Mouse (Mus musculus) midbrain, embryonic 16.5 days (tissue): Measurements from ENCODE around the gene Pigb. TPM values are rescaled to one million over a fixed set of nuclear protein-coding genes. Genes with fewer than 3 reads are reported as not detected.

Experiments used
- ATAC-seq: fragments of 200-750 bp; cut with Nextera tagmentation; 2 replicates; pipeline ENCODE4 v1.8.0; 2017; ENCODE audit warnings: moderate TSS enrichment
- H3K27ac ChIP-seq: fragments of 300-500 bp; sonication (generic); 2 replicates; pipeline ENCODE4 v1.5.1; 2014; ENCODE audit warnings: mild to moderate bottlenecking, low read length, mixed read lengths
- H3K27me3 ChIP-seq: fragments of 300-500 bp; sonication (generic); 2 replicates; pipeline ENCODE4 v1.6.1; 2014; ENCODE audit warnings: low read depth, low read length, mixed read lengths; ENCODE audit not compliant: control insufficient read depth, insufficient read depth
- H3K36me3 ChIP-seq: fragments of 300-500 bp; sonication (generic); 2 replicates; pipeline ENCODE4 v1.6.1; 2014; ENCODE audit warnings: mild to moderate bottlenecking, low read length, moderate library complexity, mixed read lengths; ENCODE audit not compliant: control insufficient read depth, insufficient read depth
- H3K4me1 ChIP-seq: fragments of 300-500 bp; sonication (generic); 2 replicates; pipeline ENCODE4 v1.6.1; 2014; ENCODE audit warnings: mild to moderate bottlenecking, low read length, mixed read lengths; ENCODE audit not compliant: control insufficient read depth, insufficient read depth
- H3K4me2 ChIP-seq: fragments of 300-500 bp; sonication (generic); 2 replicates; pipeline ENCODE4 v1.6.1; 2014; ENCODE audit warnings: mild to moderate bottlenecking, low read length, mixed read lengths
- H3K4me3 ChIP-seq: fragments of 300-500 bp; sonication (generic); 2 replicates; pipeline ENCODE4 v1.5.1; 2014; ENCODE audit warnings: low read depth, mild to moderate bottlenecking, low read length, moderate library complexity, mixed read lengths
- H3K9ac ChIP-seq: fragments of 300-500 bp; sonication (generic); 2 replicates; pipeline ENCODE4 v1.6.1; 2014; ENCODE audit warnings: low read depth, low read length, mixed read lengths
- H3K9me3 ChIP-seq: fragments of 300-500 bp; sonication (generic); replicated peaks from 2 replicates; pipeline ENCODE4 v1.6.1; 2014; ENCODE audit warnings: mild to moderate bottlenecking, low read length, mixed read lengths; ENCODE audit not compliant: control insufficient read depth, poor library complexity, severe bottlenecking
- WGBS: fragments of 180-500 bp; shearing (Covaris S2); extraction: QIAGEN DNeasy Blood & Tissue Kit; methylation state at CpG from one replicate; pipeline ENCODE4 v1.1.7; 2014; 5-methylcytosine and 5-hydroxymethylcytosine counted together
- polyA plus RNA-seq: library from polyadenylated mRNA; unstranded; fragments of >200 nt; fragmentation: Nextera tagmentation; extraction: Ambion mirVana; gene quantifications from 2 replicates; pipeline ENCODE4 v1.2.1, GENCODE M21; 2015

Gene Pigb
- polyA plus RNA-seq, 1 experiment from 2014 or later: 18.6 TPM

- Histone ChIP-seq H3K27ac (no peak overlapping the region), H3K27me3 (no peaks in the 10 kb centered on the region), H3K9ac (no peak overlapping the region), H3K4me1 (no peaks in the 10 kb centered on the region), H3K4me3 (no peak overlapping the region), H3K4me2 (no peak overlapping the region), H3K9me3 (no peaks in the 10 kb centered on the region), H3K36me3 (peaks cover 12% of the 10 kb centered on the region)
- 77% methylated on average over 4 of the region's 4 CpGs for WGBS
- no peak for ATAC-seq
Measured at GRCm38 (mm10) chr9:73031421-73031820, 8.8 kb downstream of the Pigb start.

- Histone ChIP-seq H3K9ac (no peak overlapping the region), H3K4me2 (no peak overlapping the region), H3K9me3 (no peaks in the 10 kb centered on the region), H3K27me3 (no peaks in the 10 kb centered on the region), H3K4me3 (no peak overlapping the region), H3K27ac (no peak overlapping the region), H3K36me3 (peaks cover 12% of the 10 kb centered on the region), H3K4me1 (no peaks in the 10 kb centered on the region)
- no peak for ATAC-seq
- WGBS: 92% methylated on average over 1 of the region's 1 CpGs
Measured at GRCm38 (mm10) chr9:73030443-73030842, 9.7 kb downstream of the Pigb start.

- Histone ChIP-seq H3K36me3 (peaks cover 9% of the 10 kb centered on the region; the same call in 1 of the 2 replicates), H3K9ac (no peak overlapping the region), H3K4me3 (no peak overlapping the region), H3K27ac (no peak overlapping the region), H3K9me3 (no peaks in the 10 kb centered on the region), H3K27me3 (no peaks in the 10 kb centered on the region), H3K4me1 (no peaks in the 10 kb centered on the region), H3K4me2 (no peak overlapping the region; the same call in 1 of the 2 replicates)
- WGBS: 18% methylated on average over 17 of the region's 17 CpGs
- peak; percentile 62 for ATAC-seq
Measured at GRCm38 (mm10) chr9:73025818-73026636, 14.2 kb downstream of the Pigb start.

GRCm38 (mm10) chr9:73020566-73021097 lies 19.5 kb downstream of the Pigb start:
- H3K36me3 ChIP-seq: peaks cover 30% of the 10 kb centered on the region
- no peak overlapping the region for H3K27ac ChIP-seq
- 93% methylated on average over 5 of the region's 5 CpGs for WGBS

GRCm38 (mm10) chr9:73019841-73020240 lies 20.3 kb downstream of the Pigb start:
- no peak overlapping the region for H3K4me2 ChIP-seq
- H3K36me3 ChIP-seq: peaks cover 35% of the 10 kb centered on the region
- H3K4me3 ChIP-seq: no peak overlapping the region
- no peaks in the 10 kb centered on the region for H3K4me1 ChIP-seq
- H3K9ac ChIP-seq: no peak overlapping the region
- no peak overlapping the region for H3K27ac ChIP-seq
- no peak for ATAC-seq
- no peaks in the 10 kb centered on the region for H3K9me3 ChIP-seq
- 92% methylated on average over 10 of the region's 10 CpGs for WGBS
- H3K27me3 ChIP-seq: no peaks in the 10 kb centered on the region

More at GRCm38 (mm10) chr9:73020566-73021097, 19.5 kb downstream of the Pigb start:
- no peak for ATAC-seq
- Histone ChIP-seq H3K4me2 (no peak overlapping the region), H3K27me3 (no peaks in the 10 kb centered on the region), H3K4me3 (no peak overlapping the region), H3K9me3 (no peaks in the 10 kb centered on the region), H3K9ac (no peak overlapping the region), H3K4me1 (no peaks in the 10 kb centered on the region)

GRCm38 (mm10) chr9:73014724-73015123 lies 25.5 kb downstream of the Pigb start:
- Histone ChIP-seq H3K9ac (no peak overlapping the region), H3K36me3 (peaks cover 54% of the 10 kb centered on the region), H3K4me2 (no peak overlapping the region), H3K4me1 (no peaks in the 10 kb centered on the region), H3K27me3 (no peaks in the 10 kb centered on the region), H3K27ac (no peak overlapping the region), H3K9me3 (no peaks in the 10 kb centered on the region), H3K4me3 (no peak overlapping the region)
- 92% methylated on average over 13 of the region's 13 CpGs for WGBS
- ATAC-seq: no peak

- Histone ChIP-seq H3K9me3 (no peaks in the 10 kb centered on the region), H3K27me3 (no peaks in the 10 kb centered on the region), H3K27ac (no peak overlapping the region), H3K4me3 (no peak overlapping the region), H3K36me3 (peaks cover 47% of the 10 kb centered on the region), H3K4me1 (no peaks in the 10 kb centered on the region), H3K9ac (no peak overlapping the region), H3K4me2 (no peak overlapping the region)
- ATAC-seq: no peak
- 91% methylated on average over 4 of the region's 4 CpGs for WGBS
Measured at GRCm38 (mm10) chr9:73012629-73013028, 27.5 kb downstream of the Pigb start.

GRCm38 (mm10) chr9:73008384-73008783 lies 31.8 kb downstream of the Pigb start:
- Histone ChIP-seq H3K4me3 (no peak overlapping the region), H3K4me1 (no peaks in the 10 kb centered on the region), H3K9ac (no peak overlapping the region), H3K9me3 (no peaks in the 10 kb centered on the region), H3K36me3 (peaks cover 27% of the 10 kb centered on the region), H3K4me2 (no peak overlapping the region), H3K27me3 (no peaks in the 10 kb centered on the region), H3K27ac (no peak overlapping the region)
- no peak for ATAC-seq
- 76% methylated on average over 3 of the region's 3 CpGs for WGBS

GRCm38 (mm10) chr9:73006175-73006574 lies 34.0 kb downstream of the Pigb start:
- Histone ChIP-seq H3K4me2 (no peak overlapping the region), H3K36me3 (peaks cover 15% of the 10 kb centered on the region), H3K4me3 (no peak overlapping the region), H3K9ac (no peak overlapping the region), H3K27ac (no peak overlapping the region), H3K4me1 (no peaks in the 10 kb centered on the region), H3K27me3 (no peaks in the 10 kb centered on the region), H3K9me3 (no peaks in the 10 kb centered on the region)
- no peak for ATAC-seq
- WGBS: 94% methylated on average over 3 of the region's 3 CpGs
